Comparison of ENCODE assay signal across 8 mouse cellular contexts in genomic region chr6:54681746-54682428, GRCm38 (mm10). TPM values are rescaled to one million over a fixed set of nuclear protein-coding genes. Genes with fewer than 3 reads are reported as not detected.
DNase-seq lines count a peak whose midpoint lies in the region; ATAC-seq and TF ChIP-seq lines count a peak whose summit lies in the region.

No protein-coding gene starts in this region.

- peak; percentile 78; the same call in 1 of the 2 replicates for ATAC-seq in kidney, embryonic 16.5 days (ENCODE audit: low FRiP score, low TSS enrichment)
- ATAC-seq in embryonic facial prominence, embryonic 12.5 days (ENCODE audit: insufficient number of reproducible peaks, insufficient read depth, low FRiP score, low TSS enrichment), result peak; percentile 76
- peak; percentile 88 for ATAC-seq in intestine, embryonic 14.5 days (replicated peaks; ENCODE audit: low FRiP score, low TSS enrichment, low read depth)
- ATAC-seq in midbrain, postnatal 0 days (ENCODE audit: low FRiP score), result peak; percentile 82

- no peaks in the 10 kb centered on the region for H3K36me3 ChIP-seq in kidney, embryonic 16.5 days (ENCODE audit: insufficient read depth, low read length)
- H3K36me3 ChIP-seq in ES-E14 (ENCODE audit: control insufficient read depth, insufficient read depth, low read length, poor library complexity, severe bottlenecking), result no peaks in the 10 kb centered on the region
- H3K36me3 ChIP-seq in embryonic facial prominence, embryonic 12.5 days, result no peaks in the 10 kb centered on the region
- no peaks in the 10 kb centered on the region for H3K36me3 ChIP-seq in intestine, embryonic 14.5 days (ENCODE audit: control insufficient read depth, insufficient read depth, low read length)
- no peaks in the 10 kb centered on the region for H3K36me3 ChIP-seq in midbrain, postnatal 0 days (ENCODE audit: insufficient read depth, low read length)

- H3K4me2 ChIP-seq in kidney, embryonic 16.5 days (replicated peaks; ENCODE audit: low read depth, low read length), result peak overlapping the region; percentile 99
- peak overlapping the region; percentile 99 for H3K4me2 ChIP-seq in embryonic facial prominence, embryonic 12.5 days (replicated peaks)
- peak overlapping the region; percentile 91 for H3K4me2 ChIP-seq in intestine, embryonic 14.5 days (ENCODE audit: low read length)
- H3K4me2 ChIP-seq in midbrain, postnatal 0 days (ENCODE audit: low read depth, low read length, poor library complexity, severe bottlenecking), result peak overlapping the region; percentile 78

- H3K27ac ChIP-seq in kidney, embryonic 16.5 days (ENCODE audit: low read length), result peak overlapping the region; percentile 55; the same call in 1 of the 2 replicates
- no peak overlapping the region for H3K27ac ChIP-seq in ES-E14 (ENCODE audit: insufficient read depth, low read depth, low read length, poor library complexity, severe bottlenecking)
- no peak overlapping the region for H3K27ac ChIP-seq in embryonic facial prominence, embryonic 12.5 days
- 0 out of 2 replicates have a peak overlapping the region, but pooled peaks have one; percentile 34 for H3K27ac ChIP-seq in intestine, embryonic 14.5 days (ENCODE audit: low read depth)
- peak overlapping the region; percentile 78 for H3K27ac ChIP-seq in midbrain, postnatal 0 days (ENCODE audit: low read depth, low read length)

- H3K27me3 ChIP-seq in kidney, embryonic 16.5 days (ENCODE audit: insufficient read depth, low read length), result peaks cover 12% of the 10 kb centered on the region; the same call in 1 of the 2 replicates
- H3K27me3 ChIP-seq in embryonic facial prominence, embryonic 12.5 days, result peaks cover 27% of the 10 kb centered on the region
- H3K27me3 ChIP-seq in intestine, embryonic 14.5 days (replicated peaks; ENCODE audit: control insufficient read depth, insufficient read depth, low read length), result peaks cover 19% of the 10 kb centered on the region; the same call in 1 of the 2 replicates
- H3K27me3 ChIP-seq in midbrain, postnatal 0 days (ENCODE audit: insufficient read depth, low read length), result no peaks in the 10 kb centered on the region

- no peak for DNase-seq in kidney, adult 9 months
- DNase-seq in ES-E14 (ENCODE audit: low read depth, low spot score), result no peak
- DNase-seq in intestine, embryonic 14.5 days (ENCODE audit: low spot score), result no peak
- peak; percentile 31 for DNase-seq in midbrain, postnatal 0 days (ENCODE audit: low spot score)
- DNase-seq in adrenal gland, postnatal 36 days, result no peak
- DNase-seq in thymus, postnatal 25 days, result no peak

- peaks cover 11% of the 10 kb centered on the region for H3K4me1 ChIP-seq in kidney, embryonic 16.5 days (ENCODE audit: insufficient read depth, low read length)
- H3K4me1 ChIP-seq in ES-E14 (ENCODE audit: control insufficient read depth in 2 of 2, insufficient read depth in 2 of 2, low read length in 2 of 2, poor library complexity in 1 of 2), result peaks cover 0 to 5% of the 10 kb centered on the region in 2 experiments; a peak in 2 of 4 replicates
- peaks cover 4% of the 10 kb centered on the region; the same call in 1 of the 2 replicates for H3K4me1 ChIP-seq in embryonic facial prominence, embryonic 12.5 days
- H3K4me1 ChIP-seq in intestine, embryonic 14.5 days (replicated peaks; ENCODE audit: control insufficient read depth, insufficient read depth, low read length), result peaks cover 6% of the 10 kb centered on the region
- no peaks in the 10 kb centered on the region for H3K4me1 ChIP-seq in midbrain, postnatal 0 days (ENCODE audit: insufficient read depth, low read length)

- WGBS in kidney, embryonic 16.5 days, result under 1% methylated on average over 59 of the region's 61 CpGs
- WGBS in embryonic facial prominence, embryonic 12.5 days, result under 1% methylated on average over 61 of the region's 61 CpGs
- under 1% methylated on average over 57 of the region's 61 CpGs for WGBS in intestine, embryonic 14.5 days
- under 1% methylated on average over 59 of the region's 61 CpGs for WGBS in midbrain, postnatal 0 days

- H3K9ac ChIP-seq in kidney, embryonic 16.5 days (replicated peaks; ENCODE audit: low read length), result peak overlapping the region; percentile 76
- peak overlapping the region; percentile 72 for H3K9ac ChIP-seq in ES-E14 (ENCODE audit: insufficient read depth, low read depth, low read length, poor library complexity, severe bottlenecking)
- H3K9ac ChIP-seq in embryonic facial prominence, embryonic 12.5 days, result peak overlapping the region; percentile 78
- peak overlapping the region; percentile 49 for H3K9ac ChIP-seq in intestine, embryonic 14.5 days (ENCODE audit: low read length)
- H3K9ac ChIP-seq in midbrain, postnatal 0 days (replicated peaks; ENCODE audit: low read length, poor library complexity, severe bottlenecking), result peak overlapping the region; percentile 72

- in situ Hi-C loops in ES-E14 (cut with MboI; ENCODE audit: low sequenced_read_pairs in 2 of 2, unreplicated experiment in 2 of 2), result no loop called here

- H3K4me3 ChIP-seq in kidney, embryonic 16.5 days (ENCODE audit: low read length), result peak overlapping the region; percentile 82
- peak overlapping the region; percentile 86 to 95 for H3K4me3 ChIP-seq in ES-E14 (ENCODE audit: insufficient read depth in 1 of 2, low read depth in 1 of 2, low read length in 2 of 2, poor library complexity in 1 of 2, severe bottlenecking in 1 of 2)
- H3K4me3 ChIP-seq in embryonic facial prominence, embryonic 12.5 days, result peak overlapping the region; percentile 85
- peak overlapping the region; percentile 75 for H3K4me3 ChIP-seq in intestine, embryonic 14.5 days (ENCODE audit: low read depth, low read length)
- H3K4me3 ChIP-seq in midbrain, postnatal 0 days (ENCODE audit: low read depth, low read length), result peak overlapping the region; percentile 89

- H3K9me3 ChIP-seq in kidney, embryonic 16.5 days (ENCODE audit: low read length), result no peaks in the 10 kb centered on the region
- H3K9me3 ChIP-seq in ES-E14 (ENCODE audit: control insufficient read depth, insufficient read depth, low read depth, low read length), result no peaks in the 10 kb centered on the region
- no peaks in the 10 kb centered on the region for H3K9me3 ChIP-seq in embryonic facial prominence, embryonic 12.5 days
- H3K9me3 ChIP-seq in intestine, embryonic 14.5 days (ENCODE audit: control insufficient read depth, low read length), result no peaks in the 10 kb centered on the region
- H3K9me3 ChIP-seq in midbrain, postnatal 0 days (ENCODE audit: low read length), result no peaks in the 10 kb centered on the region

- no peak for TF ChIP-seq CTCF in midbrain, postnatal 0 days (IDR thresholded peaks at IDR 0.05)

TF ChIP-seq in ES-E14, 5 proteins besides CTCF, POLR2A, EP300 and RAD21:
- no peak for TF ChIP-seq MAFK (IDR thresholded peaks at IDR 0.05; ENCODE audit: insufficient read depth, low read depth, low read length)
- TF ChIP-seq ZC3H11A (IDR thresholded peaks at IDR 0.05; ENCODE audit: borderline replicate concordance, low read depth, low read length), result no peak
- no peak for TF ChIP-seq CHD2 (IDR thresholded peaks at IDR 0.05; ENCODE audit: low read depth, low read length)
- TF ChIP-seq HCFC1 (IDR thresholded peaks at IDR 0.05; ENCODE audit: borderline replicate concordance, insufficient read depth, low read length), result no peak
- TF ChIP-seq ZNF384 (IDR thresholded peaks at IDR 0.05; ENCODE audit: low read depth, low read length), result no peak

RNA-seq across cellular contexts. Expression of gene Mturn, which starts 0.5 kb away (rescaled TPM):
- 8.3 and 8.7 TPM in 2 replicates for polyA plus RNA-seq in kidney, embryonic 16.5 days (2015; fragmentation: Nextera tagmentation; extraction: Ambion mirVana)
- total RNA-seq in ES-E14 (2012; rRNA removed), result 4.2 and 6.4 TPM in 2 replicates
- polyA plus RNA-seq in embryonic facial prominence, embryonic 12.5 days (2016; fragmentation: Nextera tagmentation; extraction: Ambion mirVana), result 15.6 and 16.4 TPM in 2 replicates
- 9.9 and 10.4 TPM in 2 replicates for polyA plus RNA-seq in intestine, embryonic 14.5 days (2014; fragmentation: Nextera tagmentation; extraction: Ambion mirVana)
- total RNA-seq in midbrain, postnatal 0 days (2014; rRNA removed), result 163 and 213 TPM in 2 replicates
- polyA plus RNA-seq in midbrain, postnatal 0 days (2015; fragmentation: Nextera tagmentation; extraction: Ambion mirVana), result 92.8 and 93.2 TPM in 2 replicates
- 10 to 100 TPM; 12.3 to 19.2 TPM for total RNA-seq in adrenal gland, postnatal 36 days (2021)

Comparison
In these comparisons a context has a peak if more than half of its experiments do, and no peak if none do; other contexts are left out.
1. H3K27ac ChIP-seq: peak in kidney, embryonic 16.5 days (single experiment), intestine, embryonic 14.5 days (single experiment) and midbrain, postnatal 0 days (single experiment); none in ES-E14 (single experiment) and embryonic facial prominence, embryonic 12.5 days (single experiment).
2. Peak in every context shown above with its lines, with median percentiles within 50 percentile points of each other: ATAC-seq, H3K4me2 ChIP-seq, H3K4me3 ChIP-seq and H3K9ac ChIP-seq.